Comparison of ENCODE assay signal across 21 mouse cellular contexts in the genomic region with DNA sequence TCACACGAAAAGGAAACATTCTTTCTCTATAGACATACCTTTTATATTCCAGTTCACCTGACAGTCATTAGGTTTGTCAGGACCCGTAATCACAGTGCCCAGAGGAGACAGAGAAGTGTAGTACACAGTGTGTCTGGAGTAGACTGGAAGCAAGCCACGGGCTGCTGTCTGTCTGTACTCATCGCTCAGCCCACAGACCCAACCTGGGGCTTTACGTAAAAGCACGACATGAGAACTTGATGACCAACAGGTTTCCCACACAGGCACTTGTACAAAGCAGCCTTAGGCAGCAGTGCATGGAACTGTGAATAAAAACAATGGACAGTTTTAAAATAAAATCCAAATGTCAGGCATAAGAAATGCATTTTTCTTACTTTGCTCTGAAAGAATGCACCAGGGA. TPM values are rescaled to one million over a fixed set of nuclear protein-coding genes. Genes with fewer than 3 reads are reported as not detected.
DNase-seq lines count a peak whose midpoint lies in the region; ATAC-seq and TF ChIP-seq lines count a peak whose summit lies in the region.
"Had no signal": no experiment of that assay in that cellular context is flagged by ENCODE, and none has a peak within 500 bp of the region (broad histone marks: within the 10 kb centered on the region; RNA-seq: fewer than 3 reads in every experiment).

No protein-coding gene starts in this region.

- no peak overlapping the region for H3K9ac ChIP-seq in limb, embryonic 12.5 days (replicated peaks)
- H3K9ac ChIP-seq in liver, postnatal 0 days (replicated peaks) = no peak overlapping the region
- H3K9ac ChIP-seq in liver, embryonic 11.5 days (ENCODE audit: low read depth, low read length) = no peak overlapping the region
- H3K9ac ChIP-seq in limb, embryonic 14.5 days (ENCODE audit: low read depth, low read length, severe bottlenecking) = no peak overlapping the region
- H3K9ac ChIP-seq: forebrain, postnatal 0 days; hindbrain, embryonic 13.5 days had no signal

- 74% methylated on average over 6 of the region's 6 CpGs for WGBS in limb, embryonic 12.5 days
- WGBS in limb, embryonic 10.5 days = 89% methylated on average over 6 of the region's 6 CpGs
- 78% methylated on average over 6 of the region's 6 CpGs for WGBS in liver, postnatal 0 days (ENCODE audit: insufficient replicate concordance)
- 84% methylated on average over 6 of the region's 6 CpGs for WGBS in liver, embryonic 11.5 days
- WGBS in limb, embryonic 14.5 days = 47% methylated on average over 6 of the region's 6 CpGs

- H3K27me3 ChIP-seq in limb, embryonic 12.5 days = no peaks in the 10 kb centered on the region
- no peaks in the 10 kb centered on the region for H3K27me3 ChIP-seq in limb, embryonic 10.5 days (ENCODE audit: low read depth, poor library complexity, severe bottlenecking)
- no peaks in the 10 kb centered on the region for H3K27me3 ChIP-seq in liver, postnatal 0 days (ENCODE audit: insufficient read depth, low read length)
- no peaks in the 10 kb centered on the region for H3K27me3 ChIP-seq in liver, embryonic 11.5 days (replicated peaks; ENCODE audit: control insufficient read depth, insufficient read depth, low read length)
- H3K27me3 ChIP-seq in limb, embryonic 14.5 days (ENCODE audit: control insufficient read depth, insufficient read depth, low read length) = no peaks in the 10 kb centered on the region
- H3K27me3 ChIP-seq: hindbrain, embryonic 13.5 days had no signal

- DNase-seq in limb, embryonic 10.5 days (ENCODE audit: low spot score) = no peak
- no peak for DNase-seq in liver, postnatal 0 days
- no peak for DNase-seq in liver, embryonic 11.5 days (ENCODE audit: low spot score)
- DNase-seq in limb, embryonic 14.5 days (ENCODE audit: low spot score) = no peak
- no peak for DNase-seq in heart, postnatal 36 days
- DNase-seq: adrenal gland, adult 8-10 months; adrenal gland, postnatal 25 days; cerebellum, adult 18-20 months; cerebellum, adult 9-10 months; cerebellum, postnatal 14 days; forebrain, postnatal 0 days; gastrocnemius, adult 2 months; gastrocnemius, postnatal 14 days; heart, adult 11 months had no signal

- no peak overlapping the region for H3K4me2 ChIP-seq in limb, embryonic 12.5 days
- H3K4me2 ChIP-seq in liver, postnatal 0 days (ENCODE audit: low read depth, low read length) = no peak overlapping the region
- H3K4me2 ChIP-seq in liver, embryonic 11.5 days = no peak overlapping the region
- no peak overlapping the region for H3K4me2 ChIP-seq in limb, embryonic 14.5 days (replicated peaks; ENCODE audit: low read depth, low read length, severe bottlenecking)
- H3K4me2 ChIP-seq: heart, embryonic 11.5 days; hindbrain, embryonic 13.5 days had no signal

- intact Hi-C loops in heart, postnatal 36 days (cut with DNase I) = no loop called here

- TF ChIP-seq CTCF in liver, postnatal 0 days (IDR thresholded peaks at IDR 0.05; ENCODE audit: low read depth) = no peak

- no peaks in the 10 kb centered on the region for H3K9me3 ChIP-seq in limb, embryonic 12.5 days
- no peaks in the 10 kb centered on the region for H3K9me3 ChIP-seq in limb, embryonic 10.5 days (replicated peaks)
- no peaks in the 10 kb centered on the region for H3K9me3 ChIP-seq in liver, postnatal 0 days (ENCODE audit: low read length)
- no peaks in the 10 kb centered on the region for H3K9me3 ChIP-seq in liver, embryonic 11.5 days (ENCODE audit: control insufficient read depth, low read length)
- H3K9me3 ChIP-seq in limb, embryonic 14.5 days (ENCODE audit: control insufficient read depth, low read length) = no peaks in the 10 kb centered on the region
- H3K9me3 ChIP-seq: hindbrain, embryonic 10.5 days; hindbrain, embryonic 13.5 days had no signal

- ATAC-seq in limb, embryonic 12.5 days (ENCODE audit: insufficient number of reproducible peaks, insufficient read depth, low FRiP score, low TSS enrichment, low read depth) = peak; percentile 74; the same call in 1 of the 2 replicates
- ATAC-seq in liver, postnatal 0 days = peak; percentile 36; the same call in 1 of the 2 replicates
- no peak for ATAC-seq in liver, embryonic 11.5 days (replicated peaks; ENCODE audit: low FRiP score)
- ATAC-seq in limb, embryonic 14.5 days (ENCODE audit: low FRiP score, low read depth) = peak; percentile 28; the same call in 1 of the 2 replicates
- ATAC-seq: activated CD4-positive, CD25-positive, alpha-beta regulatory T cell, adult 4 months; forebrain, embryonic 14.5 days; forebrain, postnatal 0 days had no signal

- no peak for TF ChIP-seq EP300 in liver, postnatal 0 days (IDR thresholded peaks at IDR 0.05; ENCODE audit: low read depth)

- 0 out of 2 replicates have a peak overlapping the region, but pooled peaks have one; percentile 50 for H3K27ac ChIP-seq in limb, embryonic 12.5 days
- no peak overlapping the region for H3K27ac ChIP-seq in limb, embryonic 10.5 days
- 0 out of 2 replicates have a peak overlapping the region, but pooled peaks have one; percentile 24 for H3K27ac ChIP-seq in liver, postnatal 0 days (ENCODE audit: low read depth)
- no peak overlapping the region for H3K27ac ChIP-seq in liver, embryonic 11.5 days (ENCODE audit: low read depth, low read length)
- H3K27ac ChIP-seq in brown adipose tissue, adult 24 weeks (replicated peaks; ENCODE audit: low read depth, low read length) = peak overlapping the region; percentile 32; the same call in 1 of the 2 replicates
- H3K27ac ChIP-seq in limb, embryonic 14.5 days (replicated peaks; ENCODE audit: low read depth, low read length) = no peak overlapping the region; the same call in 1 of the 2 replicates
- H3K27ac ChIP-seq: gastrocnemius, adult 2 months; hindbrain, embryonic 10.5 days; hindbrain, embryonic 13.5 days had no signal

- TF ChIP-seq POLR2A in limb, embryonic 14.5 days (IDR thresholded peaks at IDR 0.05; ENCODE audit: borderline replicate concordance, extremely low read depth, insufficient read depth, insufficient read length) = no peak

- no peak overlapping the region for H3K4me3 ChIP-seq in limb, embryonic 12.5 days (replicated peaks)
- H3K4me3 ChIP-seq in limb, embryonic 10.5 days = no peak overlapping the region
- H3K4me3 ChIP-seq in liver, postnatal 0 days (ENCODE audit: low read depth, low read length) = no peak overlapping the region
- no peak overlapping the region for H3K4me3 ChIP-seq in liver, embryonic 11.5 days (ENCODE audit: low read depth, low read length)
- H3K4me3 ChIP-seq in brown adipose tissue, adult 24 weeks (ENCODE audit: insufficient read depth, low read depth, low read length) = no peak overlapping the region
- no peak overlapping the region for H3K4me3 ChIP-seq in limb, embryonic 14.5 days (replicated peaks; ENCODE audit: low read length)
- H3K4me3 ChIP-seq: gastrocnemius, adult 2 months; hindbrain, embryonic 10.5 days; hindbrain, embryonic 13.5 days had no signal

- peaks cover under 1% of the 10 kb centered on the region; the same call in 1 of the 2 replicates for H3K4me1 ChIP-seq in limb, embryonic 12.5 days (replicated peaks)
- H3K4me1 ChIP-seq in limb, embryonic 10.5 days = no peaks in the 10 kb centered on the region
- H3K4me1 ChIP-seq in liver, postnatal 0 days (ENCODE audit: insufficient read depth) = 0 out of 2 replicates have a peak, but pooled peaks cover under 1% of the 10 kb centered on the region
- no peaks in the 10 kb centered on the region for H3K4me1 ChIP-seq in liver, embryonic 11.5 days (replicated peaks; ENCODE audit: control insufficient read depth, insufficient read depth, low read length)
- no peaks in the 10 kb centered on the region; the same call in 1 of the 2 replicates for H3K4me1 ChIP-seq in brown adipose tissue, adult 24 weeks (ENCODE audit: control insufficient read depth, insufficient read depth, insufficient read length, low read length)
- peaks cover 12% of the 10 kb centered on the region for H3K4me1 ChIP-seq in limb, embryonic 14.5 days (ENCODE audit: control insufficient read depth, insufficient read depth, low read length)
- H3K4me1 ChIP-seq: hindbrain, embryonic 10.5 days had no signal

- H3K36me3 ChIP-seq in limb, embryonic 12.5 days = no peaks in the 10 kb centered on the region
- H3K36me3 ChIP-seq in limb, embryonic 10.5 days = no peaks in the 10 kb centered on the region
- no peaks in the 10 kb centered on the region for H3K36me3 ChIP-seq in liver, postnatal 0 days (replicated peaks; ENCODE audit: insufficient read depth, low read length)
- no peaks in the 10 kb centered on the region for H3K36me3 ChIP-seq in liver, embryonic 11.5 days (ENCODE audit: control insufficient read depth, insufficient read depth, low read length)
- H3K36me3 ChIP-seq in limb, embryonic 14.5 days (ENCODE audit: control insufficient read depth, insufficient read depth, low read length) = no peaks in the 10 kb centered on the region
- H3K36me3 ChIP-seq: hindbrain, embryonic 10.5 days; hindbrain, embryonic 13.5 days had no signal

RNA-seq across cellular contexts. Expression of a gene that starts 58.5 kb away (rescaled TPM):
- polyA plus RNA-seq in limb, embryonic 12.5 days (2016; fragmentation: Nextera tagmentation; extraction: Ambion mirVana) = 22.2 and 43.8 TPM in 2 replicates
- polyA plus RNA-seq in limb, embryonic 10.5 days (2016; fragmentation: Nextera tagmentation; extraction: Ambion mirVana) = 5.8 and 6.6 TPM in 2 replicates
- 14.6 and 15.8 TPM in 2 replicates for polyA plus RNA-seq in liver, postnatal 0 days (2015; fragmentation: Nextera tagmentation; extraction: Ambion mirVana)
- 18.9 and 19.7 TPM in 2 replicates for polyA plus RNA-seq in liver, embryonic 11.5 days (2014; fragmentation: Nextera tagmentation; extraction: Ambion mirVana)
- polyA plus RNA-seq in brown adipose tissue, adult 24 weeks (2012; ENCODE audit: insufficient read depth, insufficient read length, missing spikeins) = 8.4 and 13.1 TPM in 2 replicates
- polyA plus RNA-seq in limb, embryonic 14.5 days (2012; rRNA removed) = 53.2 and 66.2 TPM in 2 replicates
- 47.7 and 67.4 TPM in 2 replicates for polyA plus RNA-seq in limb, embryonic 14.5 days (2014; fragmentation: Nextera tagmentation; extraction: Ambion mirVana)
- total RNA-seq in heart, postnatal 36 days (2021) = 10 to 100 TPM; 30.7 to 30.9 TPM

Comparison
In these comparisons a context has a peak if more than half of its experiments do, and no peak if none do; other contexts are left out.
1. H3K27ac ChIP-seq: peak in limb, embryonic 12.5 days (single experiment), liver, postnatal 0 days (single experiment) and brown adipose tissue, adult 24 weeks (single experiment); none in limb, embryonic 10.5 days (single experiment), liver, embryonic 11.5 days (single experiment) and limb, embryonic 14.5 days (single experiment).